Mouse (Mus musculus) lung, postnatal 25 days (tissue): ENCODE measurements around the gene Fut4.
A peak's percentile ranks its signal among the peaks of the same experiment; 100 is the strongest.

Source experiments
- DNase-seq: peaks from one replicate; pipeline ENCODE4 v3.0.0; 2022; ENCODE audit warnings: low spot score

Fut4 gene

DNA sequence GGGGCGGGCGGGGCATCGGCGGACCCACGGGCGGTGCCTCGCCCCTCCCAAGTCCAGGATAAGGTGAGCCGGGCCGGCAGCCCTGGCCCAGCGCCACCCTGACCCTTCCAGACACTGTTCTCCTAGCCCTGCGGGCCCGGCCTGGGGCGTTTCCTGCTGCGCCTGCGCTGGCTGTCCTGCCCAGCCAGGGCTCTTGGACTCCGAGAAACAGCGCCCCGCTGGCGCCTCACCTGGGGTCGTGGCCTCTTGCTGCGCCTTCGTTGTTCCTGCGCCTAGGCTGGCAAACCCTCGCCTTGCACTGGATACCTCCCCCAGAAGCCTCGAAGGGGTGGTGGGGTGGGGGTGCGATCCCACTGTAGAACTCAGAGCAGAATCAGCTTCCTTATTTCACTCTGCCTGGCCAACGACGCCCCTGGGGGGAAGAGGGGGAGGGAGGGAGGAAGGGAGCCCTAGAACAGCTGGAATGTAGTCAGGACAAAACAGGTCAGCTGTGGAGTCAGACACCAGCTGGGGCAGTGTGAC is at the start of gene Fut4:
TSS of gene Fut4 (minus strand) at position 393 of the 522 bp plus-strand sequence.
- DNase-seq = peak; percentile 75

- no peak for DNase-seq
Observed at GRCm38 (mm10) chr9:14787356-14787755, 35.2 kb upstream of the Fut4 start.

DNA sequence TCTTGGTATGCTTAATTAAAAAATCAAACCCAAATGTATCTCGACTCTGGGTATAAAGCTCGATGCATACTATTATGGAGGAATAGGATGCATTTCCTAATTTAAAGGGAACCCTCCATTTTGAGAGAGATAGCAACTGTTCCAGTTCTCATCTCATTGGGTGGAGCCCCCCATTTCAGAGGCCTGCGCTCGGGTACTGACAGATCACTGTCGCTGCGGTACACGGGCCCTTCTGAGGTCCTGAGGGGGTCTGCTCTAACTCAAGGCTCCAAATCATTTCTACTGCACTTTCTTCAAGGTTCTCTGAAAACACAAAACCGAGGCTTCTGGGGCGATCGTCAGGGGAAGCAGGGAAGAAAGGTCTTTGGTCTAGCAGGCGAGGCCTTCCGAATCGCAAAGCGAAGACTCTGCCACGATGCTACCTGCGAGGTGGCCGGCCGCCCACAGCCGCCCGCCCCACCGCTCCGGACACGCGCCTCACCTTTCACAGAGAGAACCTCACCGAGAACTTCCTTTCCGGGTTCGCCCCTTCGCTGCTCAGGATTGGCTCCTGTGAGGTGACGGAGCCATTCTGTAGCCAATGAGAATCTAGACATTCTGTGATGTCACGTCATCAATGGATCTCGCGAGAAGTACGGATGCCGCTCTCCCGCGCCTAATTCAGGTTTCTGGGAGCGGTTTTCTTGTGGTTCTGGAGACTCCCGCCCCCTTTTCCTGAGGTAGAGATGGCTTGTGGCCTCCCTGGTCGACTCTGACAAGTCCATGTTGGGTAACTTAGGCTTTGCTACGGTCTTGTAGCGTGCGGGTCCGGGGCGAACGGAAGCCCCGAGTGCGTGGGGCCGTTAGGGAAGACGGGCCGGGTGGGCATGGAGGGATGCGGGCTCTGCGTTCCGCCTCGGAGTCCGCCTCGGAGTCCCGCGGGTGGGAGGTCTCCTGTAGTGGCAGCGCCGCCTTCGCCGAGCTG is 32.1 kb upstream of the Fut4 start, which contains the start of the genes Mre11a and Ankrd49:
TSS of gene Mre11a (plus strand) at position 616 of the 964 bp plus-strand sequence.
TSS of gene Ankrd49 (minus strand) at position 818 of the 964 bp plus-strand sequence.
- DNase-seq = peak; percentile 96

- DNase-seq = no peak
Observed at GRCm38 (mm10) chr9:14778341-14778740, 26.1 kb upstream of the Fut4 start.

- no peak for DNase-seq
Observed at GRCm38 (mm10) chr9:14773813-14774212, 21.6 kb upstream of the Fut4 start.

DNA sequence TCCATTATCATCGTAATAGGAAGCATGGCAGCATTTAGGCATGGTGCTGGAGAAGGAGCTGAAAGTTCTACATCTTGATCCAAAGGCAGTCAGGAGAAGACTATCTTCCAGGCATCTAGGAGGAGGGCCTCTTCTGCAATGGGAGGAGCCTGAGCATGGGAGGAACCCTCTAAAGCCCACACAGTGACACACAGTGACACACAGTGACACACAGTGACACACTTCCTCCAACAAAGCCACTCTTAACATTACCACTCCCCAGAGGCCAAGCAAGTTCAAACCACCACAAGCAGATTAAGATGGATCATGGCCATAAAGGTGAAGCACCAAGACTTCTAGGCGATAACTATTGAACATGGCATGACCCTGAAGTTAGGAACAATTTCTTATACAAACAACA is 19.9 kb upstream of the Fut4 start:
- DNase-seq = no peak

GRCm38 (mm10) chr9:14770803-14771471 is 18.7 kb upstream of the Fut4 start, which contains the start of gene 1700012B09Rik:
1700012B09Rik (minus strand) TSS chr9:14771030.
- no peak for DNase-seq

GRCm38 (mm10) chr9:14769811-14770210 is 17.6 kb upstream of the Fut4 start:
- DNase-seq = no peak

DNA sequence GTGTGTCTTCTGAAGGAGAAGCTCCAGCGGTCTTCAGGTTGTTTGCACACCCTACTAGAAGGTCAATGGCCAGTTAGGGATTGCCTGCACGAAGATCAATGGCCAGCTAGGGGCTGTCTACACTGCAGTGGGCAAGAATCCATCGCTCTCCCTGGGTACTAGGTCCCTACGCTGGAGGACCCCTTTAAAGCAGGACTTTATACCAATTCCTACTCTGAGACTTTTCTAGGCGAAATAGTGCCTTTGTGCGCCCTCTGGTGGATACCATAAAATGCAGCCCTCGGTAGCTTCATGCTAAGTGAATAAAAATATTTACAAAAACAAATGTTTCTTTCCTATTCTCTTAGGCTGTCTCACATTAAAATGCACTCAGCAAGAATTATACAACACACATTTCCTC is 12.6 kb upstream of the Fut4 start:
- peak; percentile 24 for DNase-seq

DNA sequence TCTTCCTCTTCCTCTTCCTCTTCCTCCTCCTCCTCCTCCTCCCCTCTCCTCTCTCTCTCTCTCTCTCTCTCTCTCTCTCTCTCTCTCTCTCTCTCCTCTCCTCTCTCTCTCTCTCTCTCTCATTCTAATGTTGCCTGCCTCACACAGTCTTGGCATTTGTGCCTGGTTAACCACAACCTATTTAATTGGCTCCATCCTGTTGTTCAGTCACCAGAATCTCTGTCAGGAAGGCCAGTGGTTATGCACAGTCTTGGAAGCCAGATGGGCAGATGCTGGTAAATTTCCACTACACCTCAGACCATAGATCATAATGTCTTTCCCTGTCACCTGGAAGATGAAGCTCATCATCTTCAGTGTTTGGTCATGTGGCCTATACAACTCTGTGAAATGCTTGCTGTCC is 7.1 kb upstream of the Fut4 start:
- no peak for DNase-seq

DNA sequence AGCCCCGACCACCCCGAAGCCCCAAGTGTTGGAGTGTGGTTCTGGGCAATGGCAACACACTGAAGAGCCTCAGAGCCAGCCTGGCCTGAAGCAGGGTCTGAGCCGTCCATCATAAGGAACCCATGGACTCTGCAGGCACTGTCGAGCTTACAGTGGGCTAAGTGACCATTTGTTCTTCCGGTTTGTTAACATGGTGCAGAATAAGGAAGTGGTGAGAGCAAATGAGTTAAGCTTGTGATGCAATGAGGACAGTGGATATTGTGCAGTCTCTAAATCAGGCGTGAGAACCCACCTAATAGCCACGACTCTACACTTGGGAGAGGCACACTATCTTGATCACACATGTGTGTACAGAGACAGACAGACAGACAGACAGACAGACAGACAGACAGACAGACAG is 6.4 kb upstream of the Fut4 start:
- no peak for DNase-seq

GRCm38 (mm10) chr9:14754469-14754868 is 2.3 kb upstream of the Fut4 start:
- DNase-seq = no peak

GRCm38 (mm10) chr9:14753947-14754346 is 1.8 kb upstream of the Fut4 start:
- no peak for DNase-seq

DNA sequence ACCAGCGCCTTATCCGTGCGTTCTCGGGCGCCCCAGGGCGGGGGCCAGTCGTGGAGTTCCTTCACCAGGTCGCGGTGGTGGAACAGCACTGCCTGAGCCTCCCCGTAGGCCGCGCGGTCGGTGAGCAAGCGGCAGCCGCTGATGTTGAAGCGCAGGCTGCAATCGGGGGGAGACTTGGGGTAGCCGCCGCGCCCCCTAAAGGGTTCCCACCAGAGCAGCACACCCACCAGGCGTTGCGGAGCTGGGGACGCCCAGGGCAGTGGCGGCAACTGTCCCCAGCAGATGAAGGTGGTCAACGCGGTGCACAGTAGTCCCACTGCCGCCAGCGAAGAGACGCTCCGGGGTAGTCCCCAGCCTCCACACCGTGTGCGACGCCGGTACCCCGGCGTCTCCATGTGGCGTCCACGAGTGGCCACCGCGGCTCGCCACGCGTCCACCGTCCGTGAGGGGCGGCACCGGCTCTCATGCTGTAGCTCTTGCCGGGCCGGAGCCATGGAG is 641 bp downstream of the Fut4 start:
- no peak for DNase-seq

DNA sequence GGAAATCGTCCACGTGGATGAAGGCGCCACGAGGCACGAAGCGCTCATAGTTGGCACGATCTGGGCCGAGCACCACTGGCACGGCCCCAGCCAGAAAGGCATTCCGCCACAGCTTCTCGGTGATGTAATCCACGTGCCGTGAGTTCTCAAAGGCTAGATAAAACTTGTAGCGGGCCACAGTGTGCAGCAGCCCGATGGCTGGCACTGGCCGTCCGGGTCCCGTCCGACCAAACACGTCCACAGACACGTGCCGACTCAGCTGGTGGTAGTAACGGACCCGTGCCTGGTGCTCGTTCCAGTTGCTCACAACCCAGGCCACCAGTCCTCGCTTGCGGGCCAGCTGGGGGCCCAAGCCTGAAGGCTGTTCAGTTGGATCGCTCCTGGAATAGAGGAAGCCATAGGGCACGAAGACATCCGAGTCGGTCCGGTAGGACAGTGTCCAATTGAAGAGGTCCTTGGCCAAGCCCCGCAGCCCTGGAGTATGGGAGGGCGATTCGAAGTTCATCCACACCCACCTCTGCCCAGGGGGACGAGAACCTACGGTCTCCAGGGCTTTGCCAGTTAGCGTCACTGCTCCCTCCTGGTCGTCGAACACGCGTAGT is 1.2 kb downstream of the Fut4 start:
- DNase-seq = no peak

GRCm38 (mm10) chr9:14740151-14740924 is 11.9 kb downstream of the Fut4 start, which contains the start of gene Piwil4:
Piwil4 (minus strand) TSS chr9:14740733.
- no peak for DNase-seq

DNA sequence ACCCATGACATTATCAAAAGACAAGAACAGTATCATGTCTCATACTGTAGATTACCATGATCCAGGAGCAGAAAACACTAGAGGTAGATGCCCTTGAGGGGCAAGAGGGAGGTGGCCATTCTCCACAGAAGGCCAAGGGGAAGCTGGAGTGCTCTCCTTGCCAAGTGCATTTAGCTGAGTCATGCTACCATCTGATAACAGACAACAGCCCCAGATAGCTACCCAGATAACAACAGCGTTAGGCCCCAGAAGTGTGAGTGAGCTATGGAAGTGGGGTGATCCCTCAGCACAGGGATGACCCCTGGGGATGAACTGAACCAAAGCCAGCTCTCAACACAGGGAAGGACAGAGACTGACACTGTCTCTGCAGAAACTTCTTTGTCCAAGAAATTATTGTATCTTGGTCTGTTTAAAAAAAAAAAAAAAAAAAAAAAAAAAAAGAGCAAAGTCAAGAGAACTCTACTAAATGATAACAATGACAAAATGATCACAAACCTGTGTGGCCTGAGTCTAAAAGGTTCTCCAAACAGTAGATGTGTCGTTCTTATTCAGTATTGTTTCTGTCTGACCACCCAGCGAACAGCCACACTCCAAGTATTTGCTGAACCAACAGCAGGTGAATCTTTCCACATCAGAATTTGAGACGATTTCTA is 12.6 kb downstream of the Fut4 start:
- no peak for DNase-seq

DNA sequence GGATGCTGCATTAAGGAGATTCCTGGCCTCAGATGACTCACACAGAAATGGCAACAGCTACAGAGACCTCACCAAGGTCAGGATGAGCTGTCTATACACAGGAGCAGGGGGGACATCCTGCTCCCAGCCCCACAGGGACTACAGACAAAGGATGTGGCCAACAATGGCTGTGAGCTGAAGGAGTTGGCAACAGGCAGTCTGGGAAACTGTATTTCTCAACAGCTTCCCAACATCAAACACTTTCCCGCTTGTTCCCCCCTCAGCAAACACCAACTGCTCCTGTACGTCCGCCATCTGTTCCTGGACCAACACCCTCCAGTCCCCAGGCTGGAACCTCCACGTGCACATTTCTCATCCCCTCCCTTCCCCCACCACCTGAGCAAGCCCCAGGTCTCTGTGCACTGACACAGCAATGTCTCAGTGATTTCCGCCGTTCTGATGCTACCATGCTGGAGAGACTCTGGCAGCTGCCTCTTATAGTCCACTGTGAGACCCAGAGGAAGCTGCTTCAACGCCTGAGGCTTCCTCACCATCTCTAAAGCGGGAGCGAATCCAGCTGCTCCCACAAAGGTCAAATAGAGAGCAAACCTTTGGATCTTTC is 21.2 kb downstream of the Fut4 start:
- no peak for DNase-seq

GRCm38 (mm10) chr9:14728365-14728764 is 23.8 kb downstream of the Fut4 start:
- DNase-seq = peak; percentile 52

DNA sequence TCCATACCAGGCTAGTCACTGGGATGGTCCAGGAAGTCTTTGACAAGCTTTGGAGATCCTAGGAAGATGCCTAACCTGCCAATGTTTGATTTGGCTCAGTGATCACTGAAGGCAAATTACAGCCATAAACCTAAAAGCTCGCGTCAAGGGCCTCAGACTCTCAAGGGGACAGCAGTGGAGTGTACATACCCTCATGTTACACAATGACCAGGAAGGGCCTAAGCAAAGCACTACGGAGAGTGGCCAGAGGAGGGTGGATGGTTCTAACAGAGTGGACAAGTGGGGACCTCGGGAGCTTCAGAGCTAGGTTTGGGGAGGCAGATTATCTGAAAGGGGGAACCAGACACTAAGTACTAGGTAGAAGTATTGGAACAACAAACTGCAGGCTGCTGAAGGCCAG is 25.6 kb downstream of the Fut4 start:
- DNase-seq = peak; percentile 31
